Mouse (Mus musculus) kidney, adult 2 months (tissue): Measurements from ENCODE around the gene Lrrc4c. TPM values are rescaled to one million over a fixed set of nuclear protein-coding genes. Genes with fewer than 3 reads are reported as not detected.

Experiments
- DNase-seq: peaks from one replicate; pipeline ENCODE4 v3.0.0; 2021
- H3K27ac ChIP-seq: fragments of 200-500 bp; 2 replicates; pipeline ENCODE4 v1.5.1; 2012; ENCODE audit warnings: low read depth, low read length, control low read depth, inconsistent platforms; ENCODE audit not compliant: insufficient read depth
- H3K27me3 ChIP-seq: fragments of 200-500 bp; replicated peaks from 2 replicates; pipeline ENCODE4 v1.6.1; 2012; ENCODE audit warnings: mild to moderate bottlenecking, moderate library complexity, low read length, inconsistent platforms; ENCODE audit not compliant: control insufficient read depth, insufficient read depth
- H3K36me3 ChIP-seq: fragments of 200-500 bp; 2 replicates; pipeline ENCODE4 v1.6.1; 2012; ENCODE audit warnings: mild to moderate bottlenecking, moderate library complexity, low read length, inconsistent platforms; ENCODE audit not compliant: control insufficient read depth, insufficient read depth
- H3K4me1 ChIP-seq: fragments of 200-500 bp; 2 replicates; pipeline ENCODE4 v1.6.1; 2011; ENCODE audit warnings: low read length; ENCODE audit not compliant: control insufficient read depth, insufficient read depth
- H3K4me3 ChIP-seq: fragments of 200-500 bp; 2 replicates; pipeline ENCODE4 v1.5.1; 2011; ENCODE audit warnings: mild to moderate bottlenecking, low read depth, low read length, control low read depth; ENCODE audit not compliant: insufficient read depth
- CTCF ChIP-seq: fragments of 200-500 bp; conservative IDR thresholded peaks from 2 replicates; pipeline ENCODE4 v1.5.1; 2011; ENCODE audit warnings: low read depth, mild to moderate bottlenecking, control low read depth, low read length, moderate library complexity, mixed read lengths; ENCODE audit not compliant: insufficient read depth, insufficient read length
- POLR2A ChIP-seq: fragments of 200-500 bp; IDR thresholded peaks from one replicate; pipeline ENCODE4 v1.6.1; 2011; ENCODE audit warnings: low read depth, low read length, control low read depth
- WGBS: fragments of 180-500 bp; shearing (Covaris S2); methylation state at CpG from one replicate; pipeline ENCODE4 v1.1.7; 2018; 5-methylcytosine and 5-hydroxymethylcytosine counted together
- polyA plus RNA-seq: library from polyadenylated mRNA; depleted of rRNA; stranded (reverse); fragments of >200 nt; gene quantifications from 2 replicates; pipeline ENCODE4 v1.2.3, GENCODE M21; 2012

The Lrrc4c gene
- polyA plus RNA-seq, 1 experiment: 0.23 TPM

DNA sequence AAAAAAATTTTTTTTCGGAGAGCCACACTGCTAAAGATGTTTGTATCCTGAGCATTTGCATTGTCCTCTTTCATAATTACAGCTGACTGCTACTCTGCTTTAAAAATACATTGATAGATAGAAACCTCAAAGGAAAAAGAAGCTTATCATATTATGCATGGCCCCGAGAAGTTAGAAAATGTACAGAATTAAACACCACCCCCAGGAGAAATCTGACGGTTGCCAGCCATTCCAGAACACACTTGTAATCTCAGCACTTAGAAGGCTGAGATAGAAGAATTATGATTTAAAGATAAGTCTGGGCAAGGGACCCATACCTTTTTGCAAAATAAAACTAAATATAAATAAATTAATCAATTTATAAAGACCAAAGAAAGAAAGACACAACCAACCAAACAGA lies 1268.4 kb downstream of the Lrrc4c start:
- Histone ChIP-seq H3K4me3 (no peak overlapping the region), H3K36me3 (no peaks in the 10 kb centered on the region), H3K27me3 (no peaks in the 10 kb centered on the region), H3K4me1 (no peaks in the 10 kb centered on the region), H3K27ac (no peak overlapping the region)
- WGBS: 88% methylated on average over 3 of the region's 3 CpGs
- TF ChIP-seq CTCF (no peak), POLR2A (no peak)
- DNase-seq: no peak

DNA sequence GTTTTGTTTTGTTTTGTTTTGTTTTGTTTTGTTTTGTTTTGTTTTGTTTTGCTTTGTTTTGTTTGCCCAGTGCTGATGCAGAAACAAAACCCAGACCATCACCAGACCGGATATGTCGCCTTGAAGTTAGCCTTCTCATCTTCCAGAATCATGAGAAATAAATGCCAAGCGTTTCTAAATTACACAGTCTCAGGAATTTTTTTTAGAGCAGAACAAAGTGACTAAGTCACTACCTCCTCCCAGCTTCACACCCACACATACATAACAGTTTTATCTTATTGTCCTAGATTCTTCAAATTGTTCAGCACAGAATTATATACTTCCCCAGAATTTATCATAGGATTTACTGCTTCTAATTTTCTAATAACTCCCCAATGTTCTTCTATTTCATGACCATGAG lies 1272.6 kb downstream of the Lrrc4c start:
- DNase-seq: no peak
- Histone ChIP-seq H3K27ac (no peak overlapping the region), H3K27me3 (no peaks in the 10 kb centered on the region), H3K4me1 (no peaks in the 10 kb centered on the region), H3K36me3 (no peaks in the 10 kb centered on the region), H3K4me3 (no peak overlapping the region)
- whole genome bisulfite sequencing: 81% methylated on average over 3 of the region's 3 CpGs
- no peak for TF ChIP-seq POLR2A
- no peak for TF ChIP-seq CTCF

DNA sequence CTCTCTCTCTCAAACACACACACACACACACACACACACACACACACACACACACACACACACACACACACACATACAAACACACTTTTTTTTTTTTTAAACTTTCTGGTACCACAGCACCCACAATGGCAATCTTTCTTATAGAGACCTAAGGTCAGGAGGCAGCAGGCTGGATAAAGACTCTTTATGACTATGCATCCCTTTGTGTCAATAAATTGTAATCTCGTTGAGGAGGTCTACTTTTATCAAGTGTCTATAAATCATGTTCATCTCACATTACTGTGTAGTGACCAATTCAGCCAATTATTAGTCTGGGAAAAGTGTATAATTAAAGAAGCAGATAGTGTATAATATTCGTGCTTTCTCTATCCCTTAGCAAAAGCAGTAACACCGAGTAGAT lies 1286.2 kb downstream of the Lrrc4c start:
- DNase-seq: no peak
- Histone ChIP-seq H3K4me1 (no peaks in the 10 kb centered on the region), H3K4me3 (no peak overlapping the region), H3K27ac (no peak overlapping the region), H3K27me3 (no peaks in the 10 kb centered on the region), H3K36me3 (no peaks in the 10 kb centered on the region)
- 55% methylated on average over 3 of the region's 3 CpGs for WGBS
- TF ChIP-seq CTCF (no peak), POLR2A (no peak)

DNA sequence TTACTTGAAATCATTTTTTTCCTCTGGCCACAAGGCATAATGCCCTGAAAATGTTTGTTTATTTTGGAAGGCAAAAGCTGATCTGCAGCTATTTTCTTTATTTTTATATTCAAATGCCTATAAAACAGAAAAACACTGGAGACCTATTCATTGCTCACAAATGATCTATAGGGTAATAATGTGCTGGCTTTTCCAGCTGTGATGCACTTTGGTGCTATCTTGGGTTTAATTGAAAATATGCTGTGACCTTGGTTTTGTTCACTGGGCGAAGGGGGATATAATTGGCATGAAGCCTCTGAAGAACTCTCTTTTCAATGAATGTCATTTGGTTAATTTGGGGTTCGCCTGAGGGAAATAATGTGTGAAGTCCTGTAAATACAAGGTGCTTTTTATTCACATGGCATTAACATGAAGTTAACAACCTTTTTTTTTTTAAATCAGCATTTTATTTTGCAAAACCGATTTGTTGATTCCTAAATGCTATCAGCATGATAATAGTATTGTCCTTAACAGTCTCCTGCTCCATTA lies 1286.8 kb downstream of the Lrrc4c start:
- Histone ChIP-seq H3K36me3 (no peaks in the 10 kb centered on the region), H3K4me1 (no peaks in the 10 kb centered on the region), H3K4me3 (no peak overlapping the region), H3K27me3 (no peaks in the 10 kb centered on the region), H3K27ac (no peak overlapping the region)
- TF ChIP-seq POLR2A: no peak
- TF ChIP-seq CTCF: no peak
- no peak for DNase-seq
- 63% methylated on average over 3 of the region's 3 CpGs for WGBS

DNA sequence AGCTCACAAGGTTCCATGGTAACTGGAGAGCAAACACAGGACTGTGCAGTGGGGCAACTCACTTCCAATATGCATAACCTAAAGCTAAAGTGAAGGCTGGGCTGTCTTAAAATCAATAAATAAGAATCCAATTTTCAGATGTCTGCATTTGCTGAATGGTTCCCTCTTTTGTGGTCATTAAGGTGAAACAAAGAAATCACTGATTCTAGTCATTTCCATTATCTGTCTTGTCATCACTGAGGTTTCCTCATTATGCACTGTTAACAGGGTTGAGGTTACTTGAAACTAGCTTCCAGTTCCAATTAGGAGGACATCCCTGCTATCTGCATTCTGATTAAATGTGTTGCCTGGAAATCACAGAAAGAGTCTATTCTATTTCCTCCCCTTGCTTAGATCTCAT lies 1291.5 kb downstream of the Lrrc4c start:
- no peak overlapping the region for H3K27ac ChIP-seq
- no peaks in the 10 kb centered on the region for H3K27me3 ChIP-seq
- no peak for TF ChIP-seq CTCF
- no peak for TF ChIP-seq POLR2A
- no peaks in the 10 kb centered on the region for H3K4me1 ChIP-seq
- DNase-seq: no peak
- no peaks in the 10 kb centered on the region for H3K36me3 ChIP-seq
- no peak overlapping the region for H3K4me3 ChIP-seq

DNA sequence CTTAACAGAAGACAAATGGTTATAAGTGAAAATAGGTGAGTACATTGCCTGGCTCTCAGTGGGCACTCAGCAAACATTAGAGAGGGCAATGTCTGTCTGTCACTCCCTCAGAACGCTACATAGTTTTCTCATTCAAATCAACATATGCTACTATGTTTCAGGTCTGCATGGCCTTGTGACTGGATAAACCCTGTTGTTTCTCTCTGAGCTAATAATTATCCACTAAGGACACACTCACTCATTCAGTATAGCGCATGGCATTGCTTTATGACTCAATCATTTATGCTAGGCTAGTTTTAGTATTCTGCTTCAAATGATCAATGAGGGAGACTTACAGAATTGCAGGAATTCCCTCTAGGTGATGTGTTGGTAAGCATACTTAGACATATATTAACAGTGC lies 1292.6 kb downstream of the Lrrc4c start:
- 56% methylated on average over 2 of the region's 2 CpGs for WGBS
- DNase-seq: no peak
- Histone ChIP-seq H3K4me1 (no peaks in the 10 kb centered on the region), H3K36me3 (no peaks in the 10 kb centered on the region), H3K4me3 (no peak overlapping the region), H3K27me3 (no peaks in the 10 kb centered on the region), H3K27ac (no peak overlapping the region)
- TF ChIP-seq CTCF (no peak), POLR2A (no peak)

DNA sequence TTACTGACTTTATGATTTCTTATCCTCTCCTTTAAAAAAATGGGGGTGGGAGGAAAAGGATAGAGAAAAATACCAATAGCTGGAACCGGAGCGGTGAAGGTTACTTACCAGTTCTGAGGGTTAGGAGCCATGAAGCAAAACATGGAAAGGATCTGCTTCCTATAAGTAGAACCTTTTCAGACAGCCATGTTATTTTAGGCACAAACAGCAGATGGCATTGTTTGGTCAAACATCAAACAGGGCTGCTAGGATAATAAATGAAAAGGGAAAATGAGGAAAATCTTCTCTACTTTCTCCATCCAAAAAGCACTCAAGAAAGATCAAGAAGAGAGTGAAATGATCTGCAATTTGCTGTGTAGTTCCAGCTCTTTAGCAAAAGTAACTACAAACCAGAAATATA lies 1296.8 kb downstream of the Lrrc4c start:
- no peak for DNase-seq
- TF ChIP-seq POLR2A: no peak
- no peak for TF ChIP-seq CTCF
- Histone ChIP-seq H3K4me1 (no peaks in the 10 kb centered on the region), H3K27me3 (no peaks in the 10 kb centered on the region), H3K27ac (no peak overlapping the region), H3K4me3 (no peak overlapping the region), H3K36me3 (no peaks in the 10 kb centered on the region)
- WGBS: 63% methylated on average over 2 of the region's 2 CpGs

DNA sequence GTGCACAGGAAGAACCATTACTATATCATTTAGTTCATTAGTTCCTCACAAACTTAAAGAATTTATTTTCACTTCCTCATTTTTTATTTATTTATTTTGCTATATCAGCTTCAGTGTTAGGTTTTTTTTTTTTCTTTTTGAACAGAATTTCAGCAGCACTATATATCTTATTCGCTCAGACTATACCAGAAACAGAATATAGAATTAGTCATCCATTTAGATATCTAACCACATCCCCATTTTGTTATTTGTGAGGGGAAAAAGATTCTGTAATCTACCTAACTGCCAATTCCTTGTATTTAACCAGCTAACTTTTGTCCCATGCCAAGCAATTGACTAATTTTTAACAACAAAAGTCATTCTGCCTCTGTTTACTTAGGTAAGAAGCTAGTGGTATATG lies 1300.6 kb downstream of the Lrrc4c start:
- no peak overlapping the region for H3K27ac ChIP-seq
- H3K27me3 ChIP-seq: no peaks in the 10 kb centered on the region
- WGBS: 82% methylated on average over 1 of the region's 1 CpGs
- no peak overlapping the region for H3K4me3 ChIP-seq
- no peak for DNase-seq
- TF ChIP-seq POLR2A: no peak
- no peak for TF ChIP-seq CTCF
- H3K36me3 ChIP-seq: no peaks in the 10 kb centered on the region
- H3K4me1 ChIP-seq: no peaks in the 10 kb centered on the region
